Mouse (Mus musculus) neutrophil, adult 5-6 weeks (primary cell): ENCODE results near the gene Tas1r1. TPM values are rescaled to one million over a fixed set of nuclear protein-coding genes. Genes with fewer than 3 reads are reported as not detected.
"Not testable (repeated sequence)": the region's sequence is repeated elsewhere in the genome, so short reads cannot be mapped to it uniquely, and the experiment has no call there.

Experiments used
- ATAC-seq: fragments of 151-379, 151-347 bp; 2 replicates; pipeline ENCODE4 v1.8.0; 2017; ENCODE audit warnings: mild to moderate bottlenecking, moderate TSS enrichment; ENCODE audit not compliant: insufficient number of reproducible peaks, poor library complexity, low FRiP score, severe bottlenecking; ENCODE audit errors: extremely low read depth
- total RNA-seq: library from RNA; stranded (forward); fragments of 200-1000 nt; gene quantifications from 2 replicates; pipeline ENCODE4 v1.2.3, GENCODE M21; 2017

Tas1r1 gene
- total RNA-seq, 1 experiment from 2014 or later: not detected

DNA sequence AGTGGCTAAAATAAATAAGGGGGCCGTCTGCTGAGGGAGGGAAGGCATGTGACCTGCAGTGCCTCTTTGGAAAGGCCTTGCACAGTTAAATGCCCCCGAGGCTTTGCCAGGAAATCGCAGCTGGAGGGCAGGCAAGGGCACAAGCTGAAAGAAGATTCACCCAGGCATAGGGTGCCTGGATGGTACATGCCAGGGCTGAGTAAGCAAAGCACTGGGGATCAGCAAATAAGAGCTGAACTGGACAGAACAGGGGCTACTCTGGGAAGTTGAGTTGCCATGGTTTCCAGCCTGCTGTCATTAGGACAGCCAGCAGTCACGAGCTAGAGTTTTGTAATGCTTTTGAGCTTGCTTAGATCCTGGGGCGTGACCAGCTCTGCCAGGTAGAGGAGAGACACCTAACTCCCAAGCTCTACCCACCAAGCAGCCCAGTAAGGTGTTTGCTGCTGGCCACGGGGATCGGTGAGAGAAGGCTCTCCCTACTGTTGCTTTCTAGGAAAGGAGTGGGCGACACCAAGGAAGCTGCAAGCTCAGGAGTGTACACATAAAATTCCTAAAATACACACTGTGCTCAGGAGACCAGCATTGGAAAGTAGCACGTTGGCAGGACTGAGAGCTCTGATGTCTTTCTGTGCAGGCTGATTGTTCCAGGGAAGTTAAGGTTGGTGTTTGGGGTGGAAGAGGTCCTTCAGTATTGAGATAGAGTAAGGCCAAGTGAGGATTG lies 24.2 kb upstream of the Tas1r1 start:
- no peak for ATAC-seq

DNA sequence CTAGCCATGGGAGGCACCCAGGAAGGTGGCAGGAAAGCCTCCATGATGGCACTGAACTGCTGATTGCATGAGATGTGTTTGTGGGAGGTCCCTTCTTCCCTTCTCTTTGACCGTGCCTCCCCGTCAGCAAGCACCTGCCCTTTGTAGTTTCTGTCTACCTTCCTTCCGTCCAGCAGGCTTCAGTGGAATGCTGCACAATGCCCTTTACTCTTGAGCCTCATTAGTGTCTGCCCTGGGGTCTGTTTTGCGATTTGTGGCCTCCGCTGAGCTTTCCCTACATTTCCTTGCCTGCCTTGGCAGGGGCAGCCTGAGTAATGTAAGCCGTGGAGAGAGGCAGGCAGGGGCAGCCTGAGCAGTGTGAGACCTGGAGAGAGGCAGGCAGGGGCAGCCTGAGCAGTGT lies 6.2 kb upstream of the Tas1r1 start:
- no peak for ATAC-seq

DNA sequence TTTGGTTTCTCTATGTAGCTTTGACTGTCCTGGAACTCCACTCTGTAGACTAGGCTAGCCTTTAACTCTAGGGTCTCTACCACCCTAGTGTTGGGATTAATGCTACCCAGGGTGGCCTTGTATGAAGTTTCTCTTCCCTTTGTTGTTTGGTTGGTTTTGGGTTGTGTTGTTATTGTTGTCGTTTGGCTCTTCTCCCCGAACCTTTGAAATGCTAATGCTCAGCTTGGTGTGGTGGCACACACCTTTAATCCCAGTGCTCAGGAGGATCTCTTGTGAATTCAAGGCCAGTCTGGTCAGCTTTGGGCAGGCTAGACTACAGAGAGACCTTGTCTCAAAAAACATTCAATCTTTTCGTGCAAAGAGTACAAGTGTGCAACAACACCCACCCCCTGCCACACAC lies 4.8 kb upstream of the Tas1r1 start:
- no peak for ATAC-seq

DNA sequence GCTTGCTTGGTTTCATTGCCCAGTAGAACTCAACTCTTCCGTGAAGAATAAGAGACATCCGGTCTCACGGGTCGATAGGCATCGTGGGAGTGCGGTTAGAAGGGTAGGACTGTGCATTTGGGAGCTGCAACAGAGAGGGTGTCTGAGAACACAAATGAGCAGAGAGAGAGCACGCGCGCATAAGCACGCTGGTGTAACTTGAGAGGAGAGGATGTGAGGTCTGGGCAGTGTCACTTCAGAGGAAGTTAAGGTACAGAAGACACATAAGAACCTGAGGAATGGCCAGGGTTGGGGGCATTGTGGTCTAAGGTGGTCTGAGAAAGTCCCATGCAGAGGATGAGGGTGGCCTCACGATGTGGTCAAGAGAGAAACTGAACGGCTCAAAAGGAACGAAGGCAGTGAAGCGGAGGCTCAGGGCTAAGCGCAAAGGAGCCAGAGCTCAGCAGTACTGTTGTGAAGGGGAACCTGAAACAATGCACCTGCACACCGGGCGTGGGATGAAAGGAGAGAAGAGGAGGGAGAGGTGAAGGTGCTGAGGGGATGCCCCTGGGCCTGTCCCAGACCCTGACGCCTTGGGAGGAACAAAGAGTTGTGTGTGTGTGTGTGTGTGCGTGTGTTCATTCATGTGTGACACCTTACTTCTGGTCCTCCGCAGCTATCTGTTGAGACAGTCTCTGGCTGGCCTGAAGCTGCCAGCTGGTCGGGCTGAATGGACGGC lies 3.7 kb upstream of the Tas1r1 start:
- ATAC-seq: no peak

DNA sequence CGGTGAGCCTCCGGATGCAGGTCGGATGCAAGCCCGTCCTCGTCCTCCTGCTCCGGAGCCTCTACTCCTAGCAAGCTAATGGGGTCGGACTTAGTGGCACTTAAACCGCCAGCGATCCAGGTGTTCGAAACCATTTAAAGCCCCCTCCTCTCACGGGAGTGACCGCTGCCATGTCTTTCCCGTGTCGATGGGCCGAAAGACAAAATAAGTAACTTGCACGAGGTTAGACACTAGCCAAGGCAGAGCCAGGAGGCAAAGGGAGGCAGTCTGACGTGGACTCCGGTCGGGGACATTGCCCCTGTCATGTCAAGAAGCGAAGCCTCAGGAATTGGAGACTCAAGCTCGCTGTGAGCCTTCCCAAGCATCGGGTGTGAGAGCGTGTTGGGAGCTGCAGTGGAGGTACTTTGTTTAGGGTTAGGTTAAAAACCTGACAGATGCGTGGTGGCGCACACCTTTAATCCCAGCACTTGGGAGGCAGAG lies 1.5 kb upstream of the Tas1r1 start:
- ATAC-seq: no peak

DNA sequence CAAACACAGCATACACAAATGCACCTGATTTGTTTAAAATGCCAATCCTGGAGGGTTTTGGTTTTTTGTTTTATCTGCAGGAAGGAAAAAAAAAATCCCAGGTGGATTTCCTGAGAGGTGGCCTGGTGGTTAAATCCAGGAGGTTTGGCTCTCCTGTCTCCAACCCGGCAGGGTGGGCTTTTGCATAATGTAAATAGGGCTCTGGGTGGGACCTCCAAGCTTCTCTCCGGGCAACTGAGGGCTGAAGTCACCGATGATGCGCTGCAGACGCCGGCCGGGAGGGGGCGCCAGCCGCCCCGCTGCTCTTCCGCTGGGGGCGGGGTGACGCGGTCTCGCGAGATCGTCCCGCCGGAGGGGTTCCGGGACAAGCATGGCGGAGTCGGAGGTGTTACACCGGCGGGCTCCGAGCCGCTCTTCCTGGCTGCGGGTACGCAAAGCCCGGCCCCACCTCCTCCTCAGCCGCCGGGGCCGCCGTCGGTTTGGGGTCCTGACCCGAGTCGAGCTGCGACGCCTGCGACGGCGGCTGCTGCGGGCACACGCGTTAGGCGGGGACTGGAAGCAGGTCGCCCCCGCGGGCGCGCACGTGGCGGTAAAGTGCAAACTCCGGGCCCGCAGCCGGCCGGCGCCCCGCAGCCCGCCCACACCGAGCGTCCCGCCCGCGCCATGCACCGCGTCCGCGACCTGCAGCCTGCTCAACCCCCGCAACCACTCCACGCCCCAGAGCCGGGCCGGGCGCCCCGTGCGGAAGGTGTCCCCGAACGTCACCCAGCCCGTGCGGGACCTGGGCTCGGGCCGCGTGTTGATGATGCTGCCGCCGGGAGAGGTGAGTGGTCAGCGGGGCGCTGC lies 840 bp upstream of the Tas1r1 start, which contains the start of gene Nol9:
Gene Nol9 (plus strand): TSS at position 337 of the 846 bp plus-strand sequence.
- peak; percentile 86 for ATAC-seq

DNA sequence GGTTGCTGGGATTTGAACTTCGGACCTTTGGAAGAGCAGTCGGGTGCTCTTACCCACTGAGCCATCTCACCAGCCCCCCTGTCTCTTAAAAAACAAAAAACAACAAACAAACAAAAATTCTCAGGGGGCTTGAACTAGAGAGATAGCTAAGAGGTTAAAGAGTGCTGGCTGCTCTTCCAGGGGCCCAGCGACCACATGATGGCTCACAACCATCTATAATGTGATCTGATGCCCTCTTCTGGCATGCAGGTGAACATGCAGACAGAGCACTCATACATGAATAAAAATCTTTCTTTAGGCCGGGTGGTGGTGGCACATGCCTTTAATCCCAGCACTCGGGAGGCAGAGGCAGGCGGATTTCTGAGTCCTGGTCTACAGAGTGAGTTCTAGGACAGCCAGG lies 1.9 kb downstream of the Tas1r1 start:
- not testable (repeated sequence) for ATAC-seq

DNA sequence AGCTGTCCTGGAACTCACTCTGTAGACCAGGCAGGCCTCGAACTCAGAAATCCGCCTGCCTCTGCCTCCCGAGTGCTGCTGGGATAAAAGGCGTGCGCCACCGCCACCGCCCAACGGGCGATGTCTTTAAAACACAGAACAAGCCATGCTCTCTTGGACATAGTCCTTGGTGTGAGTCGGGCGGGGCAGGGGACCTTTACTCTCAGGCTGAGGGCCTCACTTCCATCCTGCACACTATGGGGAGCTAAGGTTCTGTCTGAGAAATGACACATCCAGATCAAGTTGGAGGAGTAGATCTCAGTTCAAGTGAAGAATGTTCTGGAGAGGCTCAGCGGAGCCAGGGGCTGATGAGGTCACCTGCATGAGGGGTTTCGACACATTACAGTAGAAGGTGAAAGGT lies 5.4 kb downstream of the Tas1r1 start:
- no peak for ATAC-seq

DNA sequence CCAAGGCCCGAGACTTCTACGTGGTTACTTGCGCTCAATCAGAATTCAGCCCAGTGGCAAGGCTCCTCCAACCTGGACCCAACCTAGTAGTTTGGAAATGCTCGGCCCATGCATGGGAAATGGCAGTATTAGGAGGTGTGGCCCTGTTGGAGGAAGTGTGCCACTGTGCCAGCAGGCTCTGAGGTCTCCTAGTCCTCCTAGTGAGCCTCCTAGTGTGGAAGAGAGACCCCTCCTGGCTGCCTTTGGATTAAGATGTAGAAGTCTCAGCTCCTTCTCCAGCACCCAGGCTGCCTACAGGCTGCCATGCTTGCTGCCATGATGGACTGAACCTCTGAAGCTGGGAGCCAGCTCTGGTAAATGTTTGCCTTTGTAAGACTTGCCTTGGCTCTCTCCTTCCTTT lies 8.4 kb downstream of the Tas1r1 start:
- no peak for ATAC-seq

DNA sequence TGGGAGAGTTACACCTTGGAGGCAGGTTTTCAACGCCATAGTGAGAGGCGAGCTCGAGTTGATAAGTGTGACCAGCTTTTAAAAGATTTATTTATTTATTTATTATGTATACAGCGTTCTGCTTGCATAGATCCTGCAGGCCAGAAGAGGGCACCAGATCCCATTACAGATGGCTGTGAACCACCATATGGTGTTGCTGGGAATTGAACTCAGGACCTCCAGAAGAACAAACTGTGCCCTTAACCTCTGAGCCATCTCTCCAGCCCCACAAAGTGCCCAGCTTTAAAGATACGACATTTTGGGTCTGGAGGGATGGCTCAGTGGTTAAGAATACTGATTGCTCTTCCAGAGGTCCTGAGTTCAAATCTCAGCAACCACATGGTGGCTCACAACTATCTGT lies 9.3 kb downstream of the Tas1r1 start:
- no peak for ATAC-seq

DNA sequence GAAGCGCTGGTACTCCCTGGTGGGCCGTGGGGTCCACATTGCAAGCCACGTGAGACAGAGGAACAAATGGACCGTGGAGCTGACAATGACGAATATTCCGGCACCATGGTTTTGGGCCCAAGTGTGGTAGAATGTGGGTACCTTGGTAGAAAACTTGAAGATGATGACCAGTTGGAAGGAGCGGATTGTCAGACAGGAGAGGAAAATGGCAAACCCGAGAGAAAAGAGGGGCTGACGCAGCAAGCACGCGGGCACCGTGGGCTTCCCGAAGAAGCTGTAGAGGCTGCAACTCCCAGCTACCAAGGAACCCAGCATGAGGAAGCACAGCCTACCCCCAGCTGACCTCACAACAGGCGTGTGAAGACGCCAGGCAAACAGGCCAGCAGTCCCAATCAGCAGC lies 9.9 kb downstream of the Tas1r1 start:
- no peak for ATAC-seq

DNA sequence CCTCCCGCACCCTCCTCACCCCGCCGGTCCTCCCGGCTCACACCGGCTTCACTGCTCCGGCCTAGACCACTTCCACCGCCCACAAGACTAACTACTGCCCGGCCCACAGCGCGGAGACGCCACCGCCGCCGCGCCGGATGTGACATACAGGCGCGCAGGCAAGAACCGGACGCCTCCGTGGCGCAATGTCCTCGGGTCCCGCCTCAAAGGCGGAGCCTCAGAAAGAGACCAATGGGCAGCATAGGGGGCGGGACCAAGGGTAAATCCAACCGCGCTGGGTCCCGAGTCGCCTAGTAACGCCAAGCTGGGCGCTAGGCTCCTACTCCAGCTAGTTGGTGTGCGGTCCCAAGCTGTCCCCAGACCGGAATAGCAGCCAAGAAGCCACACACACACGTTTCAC lies 10.8 kb downstream of the Tas1r1 start, which contains the start of gene Zbtb48:
Gene Zbtb48 (minus strand): TSS at position 148 of the 400 bp plus-strand sequence.
- peak; percentile 94 for ATAC-seq

DNA sequence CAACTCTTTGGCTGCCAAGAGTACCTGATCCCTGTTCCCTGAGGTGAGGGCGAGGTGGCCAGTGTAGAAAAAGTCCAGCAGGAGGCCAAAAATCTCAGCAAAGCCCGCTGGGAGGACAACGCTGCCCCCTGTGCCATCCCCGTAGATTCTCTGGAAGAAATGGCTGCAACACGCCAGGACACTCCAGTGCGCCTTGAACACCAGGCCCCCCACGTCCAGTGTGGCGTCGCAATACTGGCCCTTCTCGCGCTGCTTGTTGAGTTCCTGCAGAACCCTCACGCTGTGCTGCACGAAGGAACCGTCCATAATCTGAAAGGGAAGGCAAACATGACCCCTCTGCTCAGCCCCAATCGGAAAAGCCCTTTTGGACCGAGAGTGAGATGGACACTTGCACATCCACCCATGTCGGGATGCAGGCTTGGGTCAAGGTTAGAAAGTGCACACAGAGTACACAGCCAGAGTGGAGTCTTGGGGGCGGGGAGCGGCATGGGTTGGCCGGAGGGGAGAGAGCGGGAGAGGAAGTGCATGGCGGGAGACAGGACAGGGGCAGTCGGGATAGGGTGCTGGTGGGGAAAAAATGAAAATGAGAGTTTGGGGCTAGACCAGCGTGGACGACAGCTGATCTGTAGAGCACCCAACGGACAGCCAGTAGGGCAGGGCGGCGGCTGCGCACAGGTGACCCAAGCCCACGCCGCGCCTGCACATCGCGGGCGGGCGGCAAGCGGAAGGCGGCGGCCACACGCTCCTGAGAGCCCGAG lies 11.4 kb downstream of the Tas1r1 start:
- no peak for ATAC-seq

DNA sequence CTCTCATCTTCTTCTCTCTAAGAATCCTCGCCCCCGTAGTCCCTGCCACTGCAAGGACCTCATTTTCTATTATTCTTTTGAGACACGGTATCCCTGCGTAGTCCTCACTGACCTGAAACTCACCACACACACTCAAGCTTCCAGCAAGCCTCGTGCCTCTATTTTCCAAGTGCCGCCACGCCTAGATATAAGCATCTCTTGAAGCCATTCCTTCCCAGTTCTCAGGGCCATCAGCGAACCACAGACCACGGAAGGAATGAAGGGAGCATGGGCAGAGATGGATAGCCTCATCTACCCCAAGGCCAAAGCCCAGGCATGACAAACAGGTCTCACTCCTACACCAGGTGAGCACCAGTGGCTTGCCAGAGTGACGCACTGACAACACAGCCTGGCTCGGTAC lies 13.8 kb downstream of the Tas1r1 start:
- no peak for ATAC-seq

DNA sequence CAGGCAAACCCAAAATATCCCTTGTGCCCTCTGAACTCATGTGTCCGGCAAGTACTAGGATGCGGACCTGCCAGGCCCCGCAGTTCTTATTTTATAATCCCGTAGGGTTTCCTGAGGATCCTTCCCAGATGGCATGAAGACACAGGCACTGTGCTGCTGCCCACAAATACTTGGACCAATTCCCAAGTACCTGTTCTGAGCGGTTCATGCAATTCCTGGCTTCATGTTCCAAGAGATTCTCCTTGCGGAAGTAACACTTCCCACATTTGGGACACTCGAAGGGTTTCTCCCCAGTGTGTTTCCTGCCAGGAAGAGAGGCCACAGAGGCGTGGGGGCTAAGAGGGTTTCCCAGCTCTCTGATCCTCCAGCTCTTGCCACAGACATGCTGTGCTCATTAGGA lies 15.9 kb downstream of the Tas1r1 start:
- no peak for ATAC-seq

DNA sequence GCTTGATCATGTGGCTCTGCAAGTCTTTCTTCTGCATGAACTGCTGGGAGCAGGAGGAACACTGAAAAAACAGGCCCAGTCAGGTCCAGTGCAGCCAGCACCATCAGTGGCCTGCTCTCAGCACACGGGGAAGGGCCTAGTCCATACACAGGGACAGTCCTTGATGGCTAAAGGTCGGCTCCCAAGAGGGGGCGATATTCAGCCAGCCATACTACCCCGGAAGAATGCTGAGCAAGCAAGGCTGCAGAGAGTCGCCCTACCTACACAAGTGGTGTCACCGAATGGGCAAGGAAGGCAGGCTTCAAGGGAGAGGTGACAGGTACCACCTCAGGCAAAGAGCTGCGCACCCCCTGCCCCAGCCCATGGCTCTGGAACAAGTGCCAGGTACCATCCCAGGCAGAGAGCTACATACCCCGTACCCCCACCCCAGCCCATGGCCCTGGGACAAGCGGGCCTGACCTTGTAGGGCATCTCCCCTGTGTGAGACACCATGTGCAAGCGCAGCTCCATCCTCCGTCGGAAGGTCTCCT lies 16.7 kb downstream of the Tas1r1 start:
- no peak for ATAC-seq

DNA sequence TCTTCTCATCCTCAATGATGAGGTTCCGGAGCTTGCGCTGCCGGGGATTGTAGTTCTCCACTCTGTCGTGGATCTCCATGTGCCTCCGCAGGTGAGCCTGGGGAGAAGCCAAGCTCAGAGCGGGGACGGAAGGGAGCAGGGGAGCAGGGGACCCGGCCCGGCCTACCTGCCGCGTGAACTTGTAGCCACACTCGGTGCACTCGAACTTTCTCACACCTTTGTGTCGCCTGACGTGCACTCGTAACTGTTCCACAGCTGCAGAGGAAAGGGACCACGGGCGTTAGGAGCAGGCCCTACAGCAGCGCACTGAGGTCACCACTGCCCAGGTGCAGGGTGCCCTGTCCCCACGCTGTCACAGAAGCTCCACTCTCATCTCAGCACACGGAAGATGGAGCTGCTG lies 18.3 kb downstream of the Tas1r1 start:
- ATAC-seq: no peak

DNA sequence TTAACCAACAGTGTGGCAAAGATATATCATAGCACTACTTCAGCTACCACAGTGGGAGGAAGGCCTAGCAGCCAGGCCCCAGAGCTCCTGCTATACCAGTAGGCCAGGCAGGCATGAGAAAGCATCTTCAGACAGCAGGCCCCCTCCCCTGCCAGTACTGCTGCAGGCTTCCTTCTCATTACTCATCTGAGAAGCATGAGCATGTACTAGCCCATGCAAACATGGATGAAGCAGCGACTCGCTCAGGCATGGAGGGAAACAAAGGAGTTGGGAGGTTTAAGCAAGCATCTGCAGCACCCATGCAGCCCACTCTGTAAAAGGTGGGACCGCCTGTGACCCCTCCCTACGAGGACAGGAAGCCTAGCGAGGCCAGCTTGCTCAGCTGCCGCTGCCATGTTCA lies 19.3 kb downstream of the Tas1r1 start:
- ATAC-seq: no peak
